Mouse (Mus musculus) MN1 (cell line): ENCODE results near the gene Svs3a.
"Not testable (repeated sequence)": the region's sequence is repeated elsewhere in the genome, so short reads cannot be mapped to it uniquely, and the experiment has no call there.

Experiments used
- DNase-seq: peaks from one replicate; pipeline ENCODE4 v3.0.0-alpha.2; 2016; ENCODE audit warnings: low spot score

The Svs3a gene

DNA sequence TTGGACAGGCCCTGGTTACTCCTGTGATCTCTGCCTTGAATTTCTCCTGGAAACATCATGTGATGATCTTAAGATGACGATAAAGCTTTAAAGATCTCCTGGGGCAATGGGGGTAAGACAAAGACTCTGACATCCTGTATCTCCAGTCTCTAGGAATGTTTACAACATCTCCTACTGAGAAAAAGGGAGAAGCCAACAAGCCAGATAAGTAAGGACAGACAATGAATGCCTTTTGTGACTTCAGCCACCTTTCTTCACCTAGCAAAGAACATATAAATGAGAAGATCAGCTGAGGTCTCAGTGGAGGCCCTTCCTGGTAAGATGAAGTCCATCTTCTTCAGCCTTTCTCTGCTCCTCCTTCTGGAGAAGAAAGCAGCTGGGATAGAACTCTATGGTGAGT is at the start of gene Svs3a:
Gene Svs3a, plus strand, starts transcription at position 301 of the 400 bp plus-strand sequence.
- DNase-seq = not testable (repeated sequence)

DNA sequence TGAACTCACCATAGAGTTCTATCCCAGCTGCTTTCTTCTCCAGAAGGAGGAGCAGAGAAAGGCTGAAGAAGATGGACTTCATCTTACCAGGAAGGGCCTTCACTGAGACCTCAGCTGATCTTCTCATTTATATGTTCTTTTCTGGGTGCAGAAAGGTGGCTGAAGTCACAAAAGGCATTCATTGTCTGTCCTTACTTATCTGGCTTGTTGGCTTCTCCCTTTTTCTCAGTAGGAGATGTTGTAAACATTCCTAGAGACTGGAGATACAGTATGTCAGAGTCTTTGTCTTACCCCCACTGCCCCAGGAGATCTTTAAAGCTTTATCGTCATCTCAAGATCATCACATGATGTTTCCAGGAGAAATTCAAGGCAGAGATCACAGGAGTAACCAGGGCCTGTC is 32.5 kb upstream of the Svs3a start, which contains the start of gene Svs3b:
Gene Svs3b, minus strand, starts transcription at position 101 of the 400 bp plus-strand sequence.
- DNase-seq = not testable (repeated sequence)

DNA sequence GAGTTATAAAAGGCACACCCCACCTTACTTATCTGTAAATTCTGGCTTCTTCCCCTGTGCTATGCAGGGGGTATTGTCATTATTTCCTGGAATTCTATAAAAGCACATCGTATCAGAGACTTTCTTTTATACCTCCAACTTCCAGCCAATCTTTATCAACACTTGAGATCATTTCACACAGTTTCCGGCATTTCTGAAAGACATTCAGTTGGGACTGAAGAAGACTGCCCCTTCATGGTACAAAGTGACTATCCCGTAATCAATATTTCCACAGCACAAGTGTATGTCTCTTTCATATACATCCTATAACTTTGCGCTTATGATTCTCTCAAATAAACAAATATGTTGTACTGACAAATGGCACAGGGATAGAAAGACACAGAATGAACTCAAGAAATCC is 10.7 kb upstream of the Svs3a start, which contains the start of gene Svs4:
Gene Svs4, minus strand, starts transcription at position 101 of the 400 bp plus-strand sequence.
- no peak for DNase-seq

DNA sequence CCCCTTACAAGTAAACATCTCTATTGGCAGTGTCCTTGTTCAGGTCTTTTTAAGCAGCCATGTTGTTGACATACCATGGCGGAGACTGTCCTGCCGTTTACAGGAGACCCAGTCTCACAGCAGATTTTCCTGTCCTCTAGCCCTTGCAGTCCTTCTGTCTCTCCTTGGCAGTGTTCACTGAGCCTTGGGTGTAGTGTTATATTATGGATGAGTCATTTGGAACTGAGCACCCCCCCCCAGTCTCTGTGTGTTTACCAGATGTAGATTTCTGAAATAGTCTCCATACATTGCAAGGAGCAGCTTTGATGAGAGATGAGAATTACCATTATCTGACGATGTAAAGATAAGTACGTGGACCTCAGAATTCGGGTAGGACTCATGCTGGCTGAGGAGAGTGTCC is 23.5 kb downstream of the Svs3a start:
- no peak for DNase-seq

DNA sequence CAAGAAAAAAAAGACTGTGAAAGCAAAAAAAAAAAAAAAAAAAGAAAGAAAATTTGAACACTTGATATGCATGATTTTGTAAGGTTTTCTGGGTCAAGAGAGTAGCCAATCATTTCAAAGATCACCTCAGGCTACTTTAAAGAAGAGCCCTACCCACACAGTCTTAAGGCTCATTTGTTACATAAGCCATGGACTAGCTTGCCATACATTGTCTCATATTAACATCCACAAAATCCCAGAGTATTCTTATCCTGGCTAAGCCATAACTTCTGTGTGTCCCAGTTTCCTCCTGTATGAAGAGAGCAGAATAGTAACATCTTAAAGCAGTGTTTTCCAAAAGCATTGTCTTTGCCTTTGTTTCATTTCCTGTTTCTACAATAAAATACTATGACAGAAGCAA is 26.4 kb downstream of the Svs3a start:
- not testable (repeated sequence) for DNase-seq

DNA sequence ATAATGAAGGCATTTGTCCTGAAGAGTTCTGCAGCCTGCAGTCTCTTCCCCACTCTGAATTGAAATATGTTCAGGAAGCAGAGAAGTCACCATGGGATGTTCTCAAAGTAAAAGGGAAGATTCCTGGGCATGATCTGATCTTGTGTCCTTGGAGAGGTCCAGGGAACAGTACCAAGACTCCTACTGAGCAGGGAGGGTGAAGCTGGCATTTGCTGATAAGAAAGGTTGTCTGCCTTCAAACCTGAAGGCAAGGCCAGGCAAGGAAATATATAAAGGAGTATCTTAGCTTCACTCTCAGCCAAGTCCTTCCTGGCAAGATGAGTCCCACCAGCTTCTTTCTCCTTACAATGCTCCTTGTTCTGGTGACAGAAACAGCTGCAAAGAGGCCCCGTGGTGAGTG is 27.4 kb downstream of the Svs3a start, which contains the start of gene Svs6:
Gene Svs6, plus strand, starts transcription at position 301 of the 400 bp plus-strand sequence.
- not testable (repeated sequence) for DNase-seq

DNA sequence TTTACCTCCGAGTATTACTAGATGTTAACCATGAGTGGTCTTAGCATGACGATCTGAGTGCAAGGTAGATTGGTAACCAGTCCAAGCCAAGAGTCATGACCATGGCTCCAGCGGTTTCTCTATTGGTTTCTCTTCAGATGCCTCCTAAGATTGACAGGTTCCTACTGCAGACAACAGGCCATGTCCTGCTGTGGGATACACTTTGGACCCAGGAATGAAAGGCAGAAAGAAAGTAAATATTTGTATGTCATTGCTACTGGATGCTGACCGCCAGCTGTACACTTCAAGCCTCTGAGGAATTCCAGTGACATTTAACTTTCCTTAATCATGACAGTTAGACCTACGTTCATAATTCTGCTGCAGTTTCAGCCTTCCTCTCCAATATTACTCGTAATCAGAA is 31.9 kb downstream of the Svs3a start:
- no peak for DNase-seq

DNA sequence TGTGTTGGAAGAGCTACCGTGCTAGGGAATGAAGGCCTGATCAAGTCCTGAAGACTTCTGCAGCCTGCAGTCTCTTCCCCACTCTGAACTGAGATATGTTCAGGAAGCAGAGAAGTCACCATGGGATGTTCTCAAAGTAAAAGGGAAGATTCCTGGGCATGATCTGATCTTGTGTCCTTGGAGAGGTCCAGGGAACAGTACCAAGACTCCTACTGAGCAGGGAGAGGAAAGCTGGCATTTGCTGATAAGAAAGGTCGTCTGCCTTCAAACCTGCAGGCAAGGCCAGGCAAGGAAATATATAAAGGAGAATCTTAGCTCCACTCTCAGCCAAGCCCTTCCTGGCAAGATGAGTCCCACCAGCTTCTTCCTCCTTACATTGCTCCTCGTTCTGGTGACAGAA is 43.4 kb downstream of the Svs3a start, which contains the start of gene Svs5:
Gene Svs5, plus strand, starts transcription at position 301 of the 400 bp plus-strand sequence.
- DNase-seq = not testable (repeated sequence)
